Mouse (Mus musculus): ENCODE data around the gene Aarsd1. TPM values are rescaled to one million over a fixed set of nuclear protein-coding genes. Genes with fewer than 3 reads are reported as not detected.

Gene Aarsd1
- 59.2 and 85.3 TPM in 2 replicates for polyA plus RNA-seq (2012; rRNA removed)

GRCm38 (mm10) chr11:101417101-101417855, at the start of gene Aarsd1:
Gene Aarsd1, minus strand, starts transcription at chr11:101417615.

DNA sequence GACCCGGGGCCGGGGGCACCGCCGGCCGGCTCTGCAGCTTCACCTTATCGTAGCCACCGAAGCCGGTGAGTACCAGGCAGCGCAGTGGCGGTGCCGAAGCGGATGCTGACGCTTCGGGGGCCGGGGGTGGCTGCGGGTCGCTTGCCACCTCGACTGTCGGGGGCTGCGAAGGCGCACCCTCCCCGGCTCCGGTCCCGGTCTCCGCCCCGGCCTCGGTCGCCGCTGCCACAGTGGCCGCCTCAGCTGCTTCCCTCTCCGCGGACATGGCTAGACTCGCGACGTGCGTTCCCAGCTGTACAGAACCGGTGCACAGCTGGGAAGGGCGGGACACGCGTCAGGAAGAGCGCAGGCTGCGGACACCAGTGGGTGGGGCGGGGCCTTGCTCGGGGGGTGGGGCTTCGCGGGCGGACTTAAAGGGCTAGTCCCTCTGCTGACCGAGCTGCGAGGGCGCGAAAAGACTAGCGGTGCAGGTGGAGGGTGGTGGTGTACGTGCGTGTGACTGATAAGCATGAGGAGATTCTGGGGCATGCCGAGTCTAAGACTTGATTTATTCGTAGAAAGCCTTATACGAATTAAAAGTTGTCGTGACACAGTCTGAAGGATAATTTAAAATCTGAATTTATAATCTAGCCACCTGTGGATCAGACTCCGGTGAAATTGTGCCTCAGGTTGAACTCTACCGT, 48.6 kb upstream of the Aarsd1 start, which contains the start of gene Vat1:
Gene Vat1, minus strand, starts transcription at position 362 of the 683 bp plus-strand sequence.

DNA sequence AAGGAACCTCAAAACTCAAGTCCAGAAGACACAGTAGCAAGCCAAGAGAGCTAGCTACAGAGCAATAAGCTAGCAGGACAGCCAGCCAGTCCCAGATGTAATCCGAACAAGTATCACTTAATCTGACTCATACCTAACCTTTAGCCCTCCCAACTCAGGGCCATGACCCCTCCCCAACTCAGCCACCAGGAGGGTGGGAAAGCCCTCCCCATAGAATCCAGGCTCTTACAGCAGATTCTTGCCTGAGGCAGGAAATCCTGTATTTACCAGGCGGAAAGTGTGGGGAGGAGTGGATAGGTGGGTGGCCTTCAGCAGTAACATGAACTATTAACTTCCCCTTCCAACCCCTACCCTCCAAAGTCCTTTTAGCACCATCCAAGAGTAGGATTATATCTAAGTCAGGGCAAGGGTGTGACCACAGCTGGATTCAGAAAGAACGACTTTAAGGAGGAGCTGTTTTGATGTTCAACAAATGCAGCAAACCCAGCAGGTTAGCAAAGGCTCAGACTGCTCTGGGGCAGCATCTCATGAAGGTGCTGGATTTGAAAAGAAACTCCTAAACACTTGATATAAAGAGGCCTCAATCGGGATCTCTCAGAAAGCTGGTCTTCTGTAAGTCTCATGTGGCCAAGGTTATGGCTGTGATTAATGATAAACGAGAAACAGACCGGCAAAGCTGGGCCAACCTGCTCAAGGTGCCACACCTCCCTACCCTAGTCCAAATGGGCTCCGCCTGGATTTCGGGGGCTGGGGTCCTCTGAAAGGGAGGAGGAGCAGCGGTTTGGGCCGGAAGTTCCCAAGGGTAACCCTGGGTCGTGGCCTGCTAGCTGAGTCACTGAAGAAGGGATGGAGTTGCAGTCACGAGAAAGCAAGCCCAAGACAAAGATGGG, 47.0 kb upstream of the Aarsd1 start, which contains the start of gene Rnd2:
Gene Rnd2, plus strand, starts transcription at position 789 of the 890 bp plus-strand sequence.

GRCm38 (mm10) chr11:101448274-101448746, 30.9 kb upstream of the Aarsd1 start, which contains the start of gene Ifi35:
Gene Ifi35, plus strand, starts transcription at chr11:101448407.

GRCm38 (mm10) chr11:101442127-101442693, 24.8 kb upstream of the Aarsd1 start, which contains the start of gene Rpl27:
Gene Rpl27, plus strand, starts transcription at chr11:101442298.

DNA sequence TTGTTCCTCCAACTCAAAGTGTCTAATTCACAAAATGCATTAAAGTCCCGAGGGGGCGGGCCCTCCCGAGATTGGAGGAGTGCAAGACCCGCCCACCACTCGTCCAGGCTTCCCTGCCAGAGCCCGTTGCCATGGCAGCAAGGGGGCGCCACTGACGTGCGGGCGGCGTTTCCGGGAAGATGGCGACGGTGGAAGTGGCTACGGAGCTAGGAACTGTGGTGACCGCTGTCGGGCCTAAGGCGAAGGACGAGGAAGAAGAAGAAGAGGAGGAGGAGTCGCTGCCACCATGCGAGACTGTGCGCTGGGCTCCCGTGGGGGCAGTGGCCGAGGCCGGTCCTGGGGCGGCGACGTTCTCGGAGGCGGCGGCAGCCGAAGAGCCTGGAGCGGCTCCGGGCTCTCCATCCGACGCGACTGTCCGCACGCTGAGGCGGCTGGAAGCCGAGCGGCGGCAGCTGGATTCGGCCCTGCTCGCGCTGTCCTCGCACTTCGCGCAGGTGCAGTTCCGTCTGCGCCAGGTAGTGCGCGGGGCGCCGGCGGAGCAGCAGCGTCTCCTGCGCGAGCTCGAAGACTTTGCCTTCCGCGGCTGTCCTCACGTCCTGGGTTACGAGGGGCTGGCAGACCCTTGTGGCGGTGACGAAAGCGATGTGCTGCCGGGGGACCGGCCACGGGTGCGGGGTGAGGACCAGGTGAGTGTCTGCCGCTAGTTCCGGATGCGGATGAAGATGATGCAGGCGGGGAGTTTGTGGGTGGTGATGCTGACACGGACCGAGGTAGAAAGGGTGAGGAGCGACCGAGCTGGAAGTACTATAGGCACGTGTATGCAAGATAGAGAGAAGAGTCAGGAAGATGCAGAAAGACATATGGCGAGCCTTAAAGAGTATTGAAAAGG, 7.8 kb upstream of the Aarsd1 start, which contains the start of the genes Rundc1 and Ptges3l:
Gene Rundc1, plus strand, starts transcription at position 161 of the 889 bp plus-strand sequence.
Gene Ptges3l, minus strand, starts transcription at position 409 of the 889 bp plus-strand sequence.

GRCm38 (mm10) chr11:101424105-101424851, 6.9 kb upstream of the Aarsd1 start, which contains the start of gene Gm27029:
Gene Gm27029, minus strand, starts transcription at chr11:101424796.

DNA sequence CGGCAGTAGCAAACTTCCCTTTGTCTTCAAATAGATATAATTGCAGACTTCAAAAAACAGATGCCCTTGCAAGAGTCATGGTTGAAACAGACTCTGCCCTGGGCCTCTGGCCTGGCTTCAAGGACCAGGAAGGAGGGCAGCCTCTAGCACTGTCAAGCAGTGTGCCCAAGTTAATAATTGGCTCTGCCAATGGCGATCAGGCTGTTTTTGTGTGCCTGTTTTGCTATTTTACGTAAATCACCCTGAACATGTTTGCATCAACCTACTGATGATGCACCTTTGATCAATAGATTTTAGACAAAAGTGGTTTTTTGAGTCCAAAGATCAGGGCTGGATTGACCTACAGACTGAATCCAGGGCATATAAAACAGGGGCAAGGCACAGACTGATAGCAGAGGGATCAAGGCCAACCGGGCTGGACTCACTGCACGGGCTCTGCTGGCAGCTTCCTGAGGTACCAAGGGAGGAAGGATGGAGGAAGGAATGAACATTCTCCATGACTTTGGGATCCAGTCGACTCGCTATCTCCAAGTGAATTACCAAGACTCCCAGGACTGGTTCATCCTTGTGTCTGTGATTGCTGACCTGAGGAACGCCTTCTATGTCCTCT, 50.0 kb downstream of the Aarsd1 start, which contains the start of gene G6pc:
Gene G6pc, plus strand, starts transcription at position 236 of the 610 bp plus-strand sequence.

Other genes starting within 250 kb of the Aarsd1 start
- 0.77 and 1.3 TPM in 2 replicates for gene Cntnap1, start 247.1 kb downstream of the Aarsd1 start, polyA plus RNA-seq (2012; rRNA removed)
- gene Plekhh3, start 246.3 kb downstream of the Aarsd1 start, polyA plus RNA-seq (2012; rRNA removed), result 8.0 and 10.1 TPM in 2 replicates
- not detected in 2 replicates for gene Ccr10, start 242.2 kb downstream of the Aarsd1 start, polyA plus RNA-seq (2012; rRNA removed)
- 11.1 and 20.0 TPM in 2 replicates for gene Ezh1, start 191.2 kb downstream of the Aarsd1 start, polyA plus RNA-seq (2012; rRNA removed)
- 41.2 and 53.6 TPM in 2 replicates for gene Ramp2, start 171.6 kb downstream of the Aarsd1 start, polyA plus RNA-seq (2012; rRNA removed)
- gene Vps25, start 163.9 kb downstream of the Aarsd1 start, polyA plus RNA-seq (2012; rRNA removed), result 46.6 and 64.9 TPM in 2 replicates
- gene Wnk4, start 157.0 kb downstream of the Aarsd1 start, polyA plus RNA-seq (2012; rRNA removed), result 7.6 and 8.6 TPM in 2 replicates
- 1.1 and 1.8 TPM in 2 replicates for gene Cntd1, start 138.6 kb downstream of the Aarsd1 start, polyA plus RNA-seq (2012; rRNA removed)
- 93.9 and 163 TPM in 2 replicates for gene Coa3, start 138.5 kb downstream of the Aarsd1 start, polyA plus RNA-seq (2012; rRNA removed)
- 115 and 433 TPM in 2 replicates for gene Becn1, start 115.3 kb downstream of the Aarsd1 start, polyA plus RNA-seq (2012; rRNA removed)
- gene Psme3, start 101.4 kb downstream of the Aarsd1 start, polyA plus RNA-seq (2012; rRNA removed), result 101 and 138 TPM in 2 replicates
- gene Aoc2, start 92.6 kb downstream of the Aarsd1 start, polyA plus RNA-seq (2012; rRNA removed), result 8.2 and 8.5 TPM in 2 replicates
- 0.22 and 0.24 TPM in 2 replicates for gene Aoc3, start 87.0 kb downstream of the Aarsd1 start, polyA plus RNA-seq (2012; rRNA removed)
- not detected in 2 replicates for gene G6pc, start 50.1 kb downstream of the Aarsd1 start, polyA plus RNA-seq (2012; rRNA removed)
- gene Gm27029, start 7.2 kb upstream of the Aarsd1 start, polyA plus RNA-seq (2012; rRNA removed), result 3.7 and 5.7 TPM in 2 replicates
- 18.1 and 22.8 TPM in 2 replicates for gene Rundc1, start 7.5 kb upstream of the Aarsd1 start, polyA plus RNA-seq (2012; rRNA removed)
- 6.3 and 9.9 TPM in 2 replicates for gene Ptges3l, start 7.7 kb upstream of the Aarsd1 start, polyA plus RNA-seq (2012; rRNA removed)
- gene Rpl27, start 24.7 kb upstream of the Aarsd1 start, polyA plus RNA-seq (2012; rRNA removed), result 657 and 1,364 TPM in 2 replicates
- 4.4 and 4.6 TPM in 2 replicates for gene Ifi35, start 30.8 kb upstream of the Aarsd1 start, polyA plus RNA-seq (2012; rRNA removed)
- gene Rnd2, start 47.4 kb upstream of the Aarsd1 start, polyA plus RNA-seq (2012; rRNA removed), result 95.7 and 130 TPM in 2 replicates
- gene Vat1, start 48.6 kb upstream of the Aarsd1 start, polyA plus RNA-seq (2012; rRNA removed), result 63.1 and 63.6 TPM in 2 replicates
- 17.4 and 18.9 TPM in 2 replicates for gene Brca1, start 134.3 kb upstream of the Aarsd1 start, polyA plus RNA-seq (2012; rRNA removed)
- 82.2 and 99.2 TPM in 2 replicates for gene Nbr1, start 134.5 kb upstream of the Aarsd1 start, polyA plus RNA-seq (2012; rRNA removed)
- gene Tmem106a, start 164.6 kb upstream of the Aarsd1 start, polyA plus RNA-seq (2012; rRNA removed), result 2.8 and 3.0 TPM in 2 replicates
- gene Gm11634, start 181.6 kb upstream of the Aarsd1 start, polyA plus RNA-seq (2012; rRNA removed), result not detected in 2 replicates
- 27.1 and 46.1 TPM in 2 replicates for gene Rdm1, start 209.6 kb upstream of the Aarsd1 start, polyA plus RNA-seq (2012; rRNA removed)
- 12.3 and 12.8 TPM in 2 replicates for gene Arl4d, start 247.9 kb upstream of the Aarsd1 start, polyA plus RNA-seq (2012; rRNA removed)

All from central nervous system, embryonic 11.5 days (tissue).